Mouse (Mus musculus) MEL-GATA-1-ER (cell line): ENCODE results near the gene Nucb1.
A peak's percentile ranks its signal among the peaks of the same experiment; 100 is the strongest.
"Not testable (repeated sequence)": the region's sequence is repeated elsewhere in the genome, so short reads cannot be mapped to it uniquely, and the experiment has no call there.

Experiments
- DNase-seq: peaks from one replicate; pipeline ENCODE4 v3.0.0-alpha.2; 2012; ENCODE audit warnings: low read depth; ENCODE audit errors: extremely low read depth

Nucb1 gene

DNA sequence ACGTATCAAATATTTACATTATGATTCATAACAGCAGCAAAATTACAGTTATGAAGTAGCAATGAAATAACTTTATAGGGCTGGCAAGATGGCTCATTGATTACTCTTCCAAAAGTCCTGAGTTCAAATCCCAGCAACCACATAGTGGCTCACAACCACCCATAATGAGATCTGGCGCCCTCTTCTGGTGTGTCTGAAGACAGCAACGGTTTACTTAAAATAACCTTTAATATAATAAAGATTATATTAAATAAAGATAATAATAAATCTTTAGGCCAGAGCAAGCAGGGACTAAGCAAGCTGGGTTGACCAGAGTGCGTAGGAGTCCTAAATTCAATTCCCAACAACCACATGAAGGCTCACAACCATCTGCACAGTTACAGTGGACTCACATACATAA is 47.3 kb downstream of the Nucb1 start:
- not testable (repeated sequence) for DNase-seq

DNA sequence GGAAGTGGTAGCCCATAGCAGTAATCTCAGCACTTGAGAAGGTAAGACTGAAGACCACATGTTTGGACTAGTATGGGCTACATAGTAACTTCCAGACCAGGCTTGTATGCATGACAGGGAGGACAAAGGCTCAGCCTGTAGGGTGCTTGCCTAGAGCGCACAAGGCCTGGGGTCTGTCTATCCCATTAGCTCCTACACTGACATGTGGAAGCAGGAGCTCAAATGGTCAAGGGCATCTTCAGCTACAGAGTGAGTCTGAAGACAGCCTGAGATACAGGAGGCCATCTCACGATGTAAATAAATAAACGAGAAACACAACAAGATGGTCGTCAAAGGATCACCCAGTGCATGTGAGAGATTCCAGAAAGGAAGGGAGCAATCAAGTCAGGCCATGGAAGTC is 47.9 kb downstream of the Nucb1 start:
- DNase-seq, result no peak

DNA sequence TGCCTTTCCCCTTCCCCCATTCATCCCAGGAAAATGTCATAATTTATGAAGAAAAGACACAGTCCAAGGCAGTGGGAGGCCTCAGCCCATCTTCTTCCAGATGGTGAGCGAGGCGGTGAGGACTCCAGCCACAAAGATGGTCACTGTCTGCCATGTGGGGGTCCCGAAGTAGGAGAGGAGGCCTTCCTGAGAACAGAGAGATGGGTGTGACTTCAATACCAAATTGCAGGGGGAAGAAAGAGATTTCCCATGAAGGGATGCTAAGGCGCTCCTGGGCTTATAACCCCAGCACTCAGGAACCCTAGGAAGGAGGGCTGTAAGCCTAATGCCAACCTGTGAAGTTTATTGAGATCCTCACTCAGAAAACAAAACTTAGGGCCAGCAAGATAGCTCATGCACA is 48.4 kb downstream of the Nucb1 start:
- no peak for DNase-seq

DNA sequence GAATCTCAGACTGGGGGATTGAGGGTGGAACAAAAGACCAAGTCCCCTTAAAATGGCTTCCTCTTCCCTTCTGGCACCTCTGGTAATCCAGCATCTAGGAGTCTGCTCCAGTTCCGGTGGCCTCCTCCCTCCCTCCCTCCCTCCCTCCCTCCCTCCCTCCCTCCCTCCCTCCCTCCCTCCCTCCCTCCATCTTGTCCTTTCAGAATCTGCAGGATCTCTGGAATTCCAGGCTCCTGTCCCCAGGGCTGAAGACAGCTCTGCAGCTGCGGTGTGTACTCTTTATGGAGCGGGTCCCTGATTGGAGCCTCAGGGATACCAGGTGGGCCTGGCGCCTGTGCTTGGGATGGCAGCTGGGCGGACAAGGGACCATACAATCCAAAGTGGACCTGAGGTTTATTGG is 48.9 kb downstream of the Nucb1 start:
- DNase-seq, result no peak

DNA sequence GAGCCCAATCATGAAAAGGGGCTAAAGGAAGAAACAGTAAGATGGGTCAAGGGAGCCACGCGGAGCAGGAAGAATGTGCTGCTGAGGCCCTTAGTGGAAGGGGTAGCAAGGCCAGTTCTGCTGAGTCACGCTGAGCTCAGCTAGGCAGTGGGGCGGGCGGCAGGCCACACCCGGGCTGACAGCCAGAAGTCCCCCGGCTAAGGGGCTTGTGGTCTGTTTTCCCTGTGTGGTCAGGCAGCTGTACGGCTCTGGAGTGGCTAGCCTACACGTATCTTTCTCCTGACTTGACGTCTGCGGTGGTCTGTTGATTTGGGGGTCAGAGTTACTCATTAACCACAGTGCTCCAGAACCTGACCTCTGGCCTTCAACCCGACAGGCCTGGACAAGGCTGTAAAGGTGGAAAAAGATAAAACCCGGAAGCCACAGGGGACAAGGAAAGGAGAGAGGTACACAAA is 49.3 kb downstream of the Nucb1 start:
- DNase-seq, result peak; percentile 68

DNA sequence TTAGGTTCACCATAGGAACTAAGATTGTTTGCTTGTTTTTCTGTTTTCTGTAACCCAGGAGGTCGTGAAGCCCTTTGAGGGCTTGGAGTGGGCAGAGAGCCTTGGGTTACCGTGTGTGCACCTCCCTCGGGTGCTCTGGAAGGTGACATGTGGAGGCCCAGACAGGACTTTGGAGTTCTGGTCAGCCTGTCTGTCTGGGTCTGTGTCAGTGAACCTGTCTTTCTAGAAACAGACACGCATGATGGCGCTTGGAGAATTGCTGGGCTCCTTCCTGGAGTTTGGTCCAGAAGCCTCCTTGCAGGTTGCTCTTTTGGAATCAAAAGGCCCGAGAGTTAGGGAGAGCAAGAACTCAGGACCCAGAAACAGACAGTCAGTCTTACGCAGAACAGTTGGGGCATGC is 49.8 kb downstream of the Nucb1 start:
- no peak for DNase-seq

DNA sequence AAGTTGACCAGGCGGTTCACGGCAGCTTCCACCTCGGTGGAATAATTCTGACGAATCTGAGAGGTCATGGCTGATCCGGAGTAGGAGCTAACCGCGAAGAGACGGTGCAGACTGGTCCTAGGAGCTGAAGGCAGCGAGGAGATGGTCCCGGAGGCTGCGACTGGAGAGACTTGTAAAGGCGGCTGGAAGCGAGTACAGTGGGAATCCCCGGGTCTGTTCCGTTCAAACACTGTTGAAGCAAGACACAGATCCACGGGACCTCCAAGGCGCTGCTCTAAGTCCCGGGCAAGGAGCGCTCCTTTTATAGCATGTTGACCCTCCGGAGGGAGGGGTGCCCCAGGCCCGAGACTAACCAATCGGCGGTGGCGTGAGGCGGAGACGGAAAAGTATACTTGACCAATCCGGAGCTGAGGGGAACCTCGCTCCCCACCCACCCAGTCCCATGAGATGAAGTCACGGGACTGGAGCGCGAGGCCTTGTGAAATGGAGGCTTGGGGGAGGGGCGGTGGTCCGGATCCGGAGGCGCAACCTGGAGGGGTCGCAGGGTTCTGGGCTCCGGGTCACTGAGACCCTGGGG is 50.6 kb downstream of the Nucb1 start, which contains the start of gene Ftl1:
TSS of gene Ftl1 (minus strand) at position 321 of the 577 bp plus-strand sequence.
- DNase-seq, result peak; percentile 90

DNA sequence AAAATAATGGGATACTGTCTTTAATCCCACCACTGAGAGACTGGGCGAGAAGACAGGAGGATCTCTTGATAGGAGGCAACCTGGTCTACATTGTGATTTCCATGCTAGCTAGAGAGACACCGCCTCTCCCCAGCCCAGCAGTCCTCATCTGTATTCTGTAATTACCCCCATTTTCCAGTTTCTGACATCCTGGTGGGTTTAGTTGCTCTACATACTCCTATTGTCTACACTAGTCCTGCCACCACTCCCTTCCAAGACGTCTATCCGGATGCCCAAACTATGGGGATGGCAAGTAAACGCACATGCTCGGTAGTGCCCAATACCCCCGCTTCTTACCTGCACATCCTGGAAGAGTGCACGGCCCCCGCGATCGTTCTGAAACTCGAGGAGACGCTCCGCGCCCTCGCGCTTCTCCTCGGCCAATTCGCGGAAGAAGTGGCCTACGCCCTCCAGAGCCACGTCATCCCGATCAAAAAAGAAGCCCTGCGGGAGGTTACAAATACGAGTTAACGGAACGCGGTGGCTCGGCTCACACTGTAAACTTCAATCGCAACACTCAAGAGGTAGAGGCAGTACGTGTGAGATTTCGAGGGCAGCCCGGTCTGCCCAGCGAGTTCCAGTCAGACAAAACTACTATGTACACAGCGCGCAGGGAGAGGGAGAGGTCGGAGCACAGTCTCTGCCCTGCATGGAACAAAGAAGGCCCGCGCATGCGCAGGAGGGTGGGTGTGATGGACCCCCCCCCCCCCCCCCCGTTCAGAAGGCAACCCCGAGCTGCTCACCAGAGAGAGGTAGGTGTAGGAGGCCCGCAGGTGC is 51.2 kb downstream of the Nucb1 start:
- no peak for DNase-seq

DNA sequence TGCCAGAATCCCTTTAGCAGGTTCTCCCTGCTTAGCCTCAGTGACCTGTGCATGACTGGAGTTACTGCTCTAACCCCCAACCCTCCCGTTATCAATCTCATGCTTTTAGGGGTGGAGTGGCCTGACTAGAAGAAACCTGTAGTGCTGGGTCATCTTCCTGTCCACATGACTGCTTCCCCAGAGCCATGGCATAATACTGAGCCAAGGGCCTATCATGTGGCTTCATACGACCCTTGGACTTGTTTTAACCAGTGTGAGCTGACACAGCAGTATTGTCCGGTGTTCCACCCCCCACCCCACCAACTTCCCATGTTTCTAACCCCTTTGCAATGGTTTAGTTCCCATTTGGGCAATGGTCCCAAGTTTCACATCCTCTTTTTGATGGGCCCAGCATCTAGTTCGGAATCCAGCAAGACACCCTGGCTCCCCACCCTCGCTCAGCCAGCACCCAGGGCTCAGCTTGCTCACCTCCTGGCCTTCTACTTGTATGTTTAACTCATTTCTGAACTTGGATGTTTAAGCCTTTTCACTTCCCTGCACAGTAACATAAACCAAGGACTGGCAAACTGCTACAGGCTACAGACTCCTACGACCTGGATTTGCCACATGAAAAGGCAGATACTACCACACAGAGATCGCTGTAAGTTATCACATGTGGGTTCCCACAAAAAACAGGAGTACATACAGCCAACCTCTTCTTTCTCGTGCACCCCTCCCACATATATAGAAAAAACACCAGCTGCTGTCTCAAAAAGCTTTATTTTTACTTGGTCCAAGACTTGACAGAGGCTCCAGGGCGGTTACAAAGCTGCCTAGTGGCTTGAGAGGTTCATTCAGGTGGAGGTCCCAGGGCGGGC is 52.8 kb downstream of the Nucb1 start:
- DNase-seq, result peak; percentile 56

DNA sequence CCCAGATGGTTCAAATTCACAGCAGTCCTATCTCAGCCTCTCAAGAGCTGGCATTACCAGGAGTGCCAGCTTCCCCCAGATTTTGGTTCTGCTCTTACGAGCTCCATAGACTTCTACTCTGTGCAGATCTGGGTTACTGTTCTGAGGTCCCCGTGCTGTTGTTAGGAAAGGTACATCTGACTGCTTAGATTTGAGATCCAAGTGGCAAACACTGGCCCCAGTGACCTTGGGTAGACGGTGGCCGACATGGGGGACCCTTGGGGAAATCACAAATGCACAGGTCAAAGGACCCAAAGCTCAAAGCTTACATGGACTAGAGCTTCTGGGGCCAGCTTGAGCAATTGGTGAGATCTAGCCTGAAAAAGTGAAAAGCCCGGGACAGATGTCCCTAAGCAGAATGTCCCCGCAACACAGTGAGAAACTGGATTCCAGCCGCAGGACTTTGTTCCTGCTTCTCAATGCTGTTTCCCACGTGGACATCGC is 53.4 kb downstream of the Nucb1 start:
- DNase-seq, result no peak

DNA sequence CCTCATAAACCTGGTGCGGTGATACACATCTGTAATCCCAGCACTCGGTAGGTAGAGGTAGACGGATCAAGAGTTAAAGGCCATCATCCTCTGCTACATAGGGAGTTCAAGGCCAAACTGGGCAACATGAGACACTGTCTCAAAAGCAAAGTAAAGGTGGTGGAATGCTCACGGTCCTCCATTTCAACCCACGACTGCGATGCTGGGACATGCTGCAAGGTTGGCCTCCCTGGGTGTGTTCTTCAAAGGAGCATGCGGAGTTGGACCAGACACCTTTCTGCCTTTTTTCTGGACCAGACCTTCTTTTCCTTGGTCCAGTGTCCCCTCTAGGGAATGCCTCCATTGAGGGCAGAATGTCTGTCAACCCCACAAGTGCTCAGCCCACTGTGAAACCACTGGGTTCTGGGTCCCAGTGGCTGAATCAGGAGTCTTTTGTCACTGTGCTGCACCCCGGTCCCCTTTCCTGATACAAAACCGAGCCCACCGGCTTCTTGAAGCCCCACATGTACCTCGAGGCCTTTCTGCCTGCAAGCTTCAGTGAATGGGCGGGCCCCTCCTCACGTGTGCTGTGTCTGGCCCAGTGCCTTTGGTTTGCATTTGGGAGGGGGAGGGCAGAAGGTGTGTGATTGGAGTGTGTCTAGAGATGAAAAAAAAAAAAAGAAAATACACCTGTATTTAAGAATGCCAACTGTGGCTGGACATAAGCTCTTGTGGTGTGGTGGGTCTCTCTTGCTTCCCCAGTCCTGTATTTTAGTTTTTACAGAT is 54.1 kb downstream of the Nucb1 start:
- no peak for DNase-seq

DNA sequence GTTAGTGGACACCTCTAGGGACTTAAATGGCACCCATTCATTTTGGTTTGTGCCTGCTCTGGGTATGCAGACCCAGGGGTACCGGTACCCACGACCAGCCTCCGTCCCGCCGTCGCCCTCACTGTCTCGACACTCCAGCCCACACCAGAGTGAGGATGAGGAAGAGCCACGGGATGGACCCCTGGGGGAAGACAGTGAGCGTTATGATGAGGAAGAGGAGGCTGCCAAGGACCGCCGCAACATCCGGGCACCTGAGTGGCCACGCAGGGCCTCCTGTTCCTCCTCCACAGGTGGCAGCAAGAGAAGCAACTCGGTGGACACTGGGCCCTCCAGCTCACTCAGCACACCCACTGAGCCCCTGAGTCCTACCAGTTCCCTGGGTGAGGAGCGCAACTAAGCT is 55.2 kb downstream of the Nucb1 start:
- DNase-seq, result no peak

DNA sequence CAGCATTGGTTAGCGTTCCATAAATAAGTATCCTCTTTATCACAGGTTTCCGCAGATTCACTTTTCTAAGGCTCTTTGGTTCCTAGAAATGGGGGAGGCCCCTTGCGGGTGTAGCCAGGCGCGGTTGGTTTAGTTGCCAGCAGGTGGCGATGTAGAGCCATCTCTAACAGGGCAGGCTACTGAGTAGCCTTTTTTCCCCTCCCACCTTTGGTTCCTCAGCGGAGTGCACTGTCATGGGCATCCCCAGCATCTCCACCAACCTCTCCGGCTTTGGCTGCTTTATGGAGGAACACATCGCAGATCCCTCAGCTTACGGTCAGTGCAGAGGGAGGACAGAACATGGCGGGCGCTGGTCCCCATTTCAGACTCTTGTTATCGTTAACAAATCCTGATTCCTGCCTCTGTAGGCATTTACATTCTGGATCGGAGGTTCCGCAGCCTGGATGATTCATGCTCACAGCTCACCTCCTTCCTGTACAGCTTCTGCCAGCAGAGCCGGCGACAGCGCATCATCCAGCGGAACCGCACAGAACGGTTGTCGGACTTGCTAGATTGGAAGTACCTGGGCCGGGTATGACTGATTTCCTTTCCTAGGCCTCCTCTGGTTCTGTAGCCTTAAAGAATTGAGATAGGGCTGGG is 58.7 kb downstream of the Nucb1 start:
- DNase-seq, result peak; percentile 60

DNA sequence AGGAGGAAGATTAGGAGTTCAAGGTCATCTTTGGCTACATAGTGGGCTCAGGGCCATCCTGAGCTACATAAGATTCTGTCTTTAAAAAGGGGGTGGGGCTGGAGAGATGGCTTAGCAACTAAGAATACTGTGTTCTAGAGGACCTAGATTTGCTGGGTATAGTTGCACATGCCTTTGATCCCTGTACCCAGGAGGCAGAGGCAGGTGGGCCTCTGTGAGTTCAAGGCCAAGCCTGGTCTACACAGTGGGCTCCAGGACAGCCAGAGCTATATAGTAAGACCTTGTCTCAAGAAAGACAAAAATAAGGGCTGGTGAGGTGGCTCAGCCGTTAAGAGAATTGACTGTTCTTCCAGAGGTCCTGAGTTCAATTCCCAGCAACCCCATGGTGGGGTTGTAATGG is 60.2 kb downstream of the Nucb1 start:
- no peak for DNase-seq

DNA sequence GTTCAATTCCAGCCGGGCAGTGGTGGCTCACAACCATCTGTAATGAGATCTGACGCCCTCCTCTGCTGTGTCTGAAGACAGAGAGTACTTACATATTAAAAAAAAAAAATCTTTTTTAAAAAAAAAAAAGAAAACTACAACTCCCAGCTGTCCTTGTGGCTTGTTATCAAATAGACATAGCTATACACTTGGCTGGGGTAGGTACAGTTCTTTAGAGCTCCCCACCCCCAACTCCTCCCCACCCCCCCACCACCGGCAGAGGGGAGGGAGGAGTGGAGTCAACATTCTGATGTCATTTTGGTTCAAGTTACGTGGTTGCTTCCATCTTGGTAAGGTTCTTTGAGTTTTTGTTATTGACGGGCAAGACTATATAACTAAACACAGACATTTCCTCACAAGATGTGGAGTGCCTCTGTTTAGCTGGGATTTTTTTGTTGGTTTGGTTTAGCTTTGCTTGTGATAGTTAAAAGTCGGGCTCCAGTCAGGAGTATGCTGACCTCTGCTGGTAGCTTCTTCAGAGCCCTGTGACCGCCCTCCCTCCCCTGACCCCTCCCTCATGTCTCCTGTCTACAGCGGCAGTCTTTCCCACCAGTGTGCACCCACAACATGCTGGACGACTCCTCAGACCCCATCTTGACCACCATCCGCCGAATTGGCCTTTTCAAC is 62.7 kb downstream of the Nucb1 start:
- DNase-seq, result no peak

DNA sequence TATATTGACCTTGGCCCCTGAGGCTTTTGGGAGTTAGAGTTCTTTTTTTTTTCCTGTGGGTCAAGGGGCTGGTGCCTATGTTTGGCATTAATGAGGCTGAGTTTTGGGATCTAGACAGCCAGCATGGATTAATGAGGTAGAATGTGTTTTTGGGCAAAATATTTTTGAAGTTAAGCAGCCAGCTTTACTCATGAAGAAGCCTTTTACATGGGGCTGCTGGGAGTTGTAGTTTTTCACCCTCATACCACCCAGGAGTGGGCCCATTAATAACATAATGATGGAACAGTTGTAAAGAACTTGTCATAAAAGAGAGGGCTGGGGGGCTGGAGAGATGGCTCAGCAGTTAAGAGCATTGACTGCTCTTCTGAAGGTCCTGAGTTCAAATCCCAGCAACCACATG is 63.6 kb downstream of the Nucb1 start:
- DNase-seq, result no peak

DNA sequence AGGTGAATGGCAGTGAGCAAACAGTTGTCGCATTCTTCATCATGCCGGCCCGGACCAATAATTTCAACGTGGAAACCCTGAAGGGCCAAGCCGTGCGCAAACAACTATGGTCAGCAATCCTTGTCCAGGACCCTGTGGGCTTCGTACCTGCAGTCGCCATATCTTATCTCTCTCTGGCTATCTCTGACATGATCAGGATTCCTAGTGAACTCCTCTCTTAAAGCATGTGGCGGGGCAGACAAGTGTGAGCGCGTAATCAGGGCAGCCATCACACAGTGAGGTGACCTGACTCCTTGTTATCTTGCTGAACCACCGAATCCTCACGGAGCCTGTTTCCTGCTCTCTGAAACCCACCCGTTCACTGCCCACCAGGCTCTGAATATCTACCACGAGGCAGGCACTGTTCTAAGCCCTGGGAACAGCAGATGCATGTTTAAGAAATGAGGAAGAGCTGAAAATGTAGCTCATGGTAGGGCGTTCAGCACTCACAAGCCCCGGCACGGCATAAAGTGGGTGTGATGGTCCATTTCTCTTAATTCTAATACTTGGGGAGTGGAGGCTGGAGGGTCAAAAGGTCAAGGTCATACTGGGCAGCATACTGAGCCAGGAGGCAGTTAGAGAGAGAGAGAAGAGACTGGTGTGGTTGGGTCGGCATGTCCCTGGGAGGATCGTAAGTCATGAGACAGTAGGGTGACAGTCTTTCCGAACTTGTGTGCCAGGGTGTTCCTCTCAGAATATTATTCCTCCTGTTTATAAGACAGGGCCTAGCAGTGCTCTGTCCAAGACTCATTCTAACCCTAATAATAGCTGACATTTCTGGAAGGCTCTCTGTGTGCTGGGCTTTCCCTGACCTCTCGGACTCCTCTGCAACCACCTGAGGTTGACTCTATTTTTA is 66.4 kb downstream of the Nucb1 start:
- DNase-seq, result no peak
